Mouse (Mus musculus): ENCODE data around the gene Klrb1.
"Not testable (repeated sequence)": the region's sequence is repeated elsewhere in the genome, so short reads cannot be mapped to it uniquely, and the experiment has no call there.

GRCm38 (mm10) chr6:128754748-128755401 is 32.0 kb upstream of the Klrb1 start:
- not testable (repeated sequence) for TF ChIP-seq CTCF (IDR thresholded peaks at IDR 0.05); POLR2A (IDR thresholded peaks at IDR 0.05; ENCODE audit: insufficient read depth, low read depth, low read length)
